Mouse (Mus musculus) erythroid progenitor cell, adult 5-6 weeks (primary cell): Measurements from ENCODE around the gene Cfap57. TPM values are rescaled to one million over a fixed set of nuclear protein-coding genes. Genes with fewer than 3 reads are reported as not detected.
"Not testable (repeated sequence)": the region's sequence is repeated elsewhere in the genome, so short reads cannot be mapped to it uniquely, and the experiment has no call there.

Source experiments
- ATAC-seq: replicated peaks from 2 replicates; pipeline ENCODE4 v1.8.0; 2016; ENCODE audit warnings: moderate number of reproducible peaks, mild to moderate bottlenecking, moderate TSS enrichment, inconsistent platforms; ENCODE audit not compliant: poor library complexity, low FRiP score, severe bottlenecking
- total RNA-seq, 2 experiments: library from RNA; stranded (forward) in 1 of 2; stranded (reverse) in 1 of 2; fragments of 150-400 nt in 1 of 2; fragments of 186-747, 209-891 nt in 1 of 2; gene quantifications; 2 replicates each; pipeline versions ENCODE4 v1.2.3 to v1.2.4; 2015 to 2017; ENCODE audit warnings: low replicate concordance in 2 of 2

Gene Cfap57
- total RNA-seq, 2 experiments from 2014 or later = 0.08 TPM; not detected in 1

DNA sequence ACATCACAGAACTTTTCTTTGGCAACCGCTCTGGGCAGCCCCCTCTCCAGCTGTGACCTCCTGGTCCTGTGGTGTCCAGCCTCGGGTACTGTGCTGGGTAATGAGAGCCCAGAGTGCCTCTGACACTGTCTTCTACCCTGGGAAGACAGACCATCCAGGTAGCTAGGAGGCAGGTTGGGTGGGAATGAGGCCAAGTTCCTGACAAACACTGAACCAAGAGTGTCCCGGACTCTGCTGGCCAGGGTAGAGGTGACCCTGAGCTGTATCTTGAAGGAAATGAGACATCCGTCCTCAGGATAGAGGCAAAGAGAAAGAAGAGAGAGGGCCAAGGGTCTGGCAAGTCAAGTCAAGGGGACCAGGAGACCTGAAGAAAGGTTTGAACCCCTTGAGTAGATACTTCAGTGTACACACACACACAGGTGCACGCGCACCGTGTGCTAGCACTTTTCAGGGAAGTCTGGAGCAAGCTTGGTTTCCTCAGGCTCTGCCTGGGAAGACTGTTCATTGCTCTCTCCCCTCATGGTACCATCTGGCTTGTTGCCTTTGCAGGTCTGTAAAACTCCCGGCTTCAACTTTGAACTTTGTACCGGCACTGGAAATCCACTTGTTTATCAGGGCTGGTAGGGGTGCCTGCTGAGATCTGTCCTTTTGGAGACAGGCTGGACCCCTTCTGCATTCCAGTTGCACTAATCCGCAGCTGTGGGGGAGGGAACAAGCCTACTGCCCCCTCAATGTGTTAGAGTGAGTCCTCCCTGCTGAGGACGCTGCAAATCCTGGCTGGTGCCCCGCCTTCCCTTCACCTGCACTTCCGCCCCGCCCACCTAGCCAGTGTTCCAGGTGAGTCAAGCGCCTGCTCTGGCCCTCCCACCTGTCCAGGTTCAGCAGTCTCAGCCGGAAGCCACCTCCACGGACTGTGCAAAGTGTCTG, 93.9 kb downstream of the Cfap57 start, which contains the start of gene 2610528J11Rik:
Gene 2610528J11Rik (plus strand): TSS at position 592 of the 927 bp plus-strand sequence.
- no peak for ATAC-seq

DNA sequence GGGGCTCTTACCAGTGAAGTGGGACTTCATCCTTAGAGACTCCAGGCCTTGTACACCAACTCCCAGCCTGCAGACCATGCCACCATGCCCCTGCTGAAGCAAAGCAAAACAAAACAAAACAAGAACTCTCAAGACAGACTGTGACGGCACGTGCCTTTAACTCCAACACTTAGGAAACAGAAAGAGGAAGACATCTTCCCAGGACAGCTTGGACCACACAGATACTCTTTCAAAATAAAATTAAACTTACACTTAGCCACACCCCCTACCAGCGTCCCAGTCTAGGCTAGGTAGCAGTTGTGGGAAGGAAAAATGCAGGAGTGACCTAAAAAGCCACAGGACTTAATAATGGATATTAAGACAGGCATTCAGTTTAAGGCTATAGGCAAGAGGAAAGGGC, 94.8 kb downstream of the Cfap57 start:
- ATAC-seq = no peak

GRCm38 (mm10) chr4:118523976-118524375, 96.6 kb downstream of the Cfap57 start:
- ATAC-seq = no peak

DNA sequence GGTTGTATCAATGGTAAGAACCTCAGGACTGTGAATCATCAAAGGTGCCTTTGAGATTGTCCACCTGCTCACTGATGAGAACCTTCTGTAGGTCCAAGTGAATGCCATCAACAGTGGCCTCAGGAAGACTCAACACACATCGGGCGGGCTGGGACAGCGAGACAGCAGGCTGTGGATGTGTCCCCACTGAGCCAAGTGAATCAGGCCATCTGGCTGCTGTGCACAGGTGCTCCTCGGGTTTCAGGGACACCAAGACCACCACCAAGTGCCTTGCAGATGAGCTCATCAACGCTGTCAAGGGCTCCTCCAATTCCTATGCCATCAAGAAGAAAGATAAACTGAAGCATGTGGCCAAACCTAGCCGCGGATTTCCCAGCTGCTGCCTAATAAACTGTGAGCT, 98.3 kb downstream of the Cfap57 start:
- ATAC-seq = no peak

DNA sequence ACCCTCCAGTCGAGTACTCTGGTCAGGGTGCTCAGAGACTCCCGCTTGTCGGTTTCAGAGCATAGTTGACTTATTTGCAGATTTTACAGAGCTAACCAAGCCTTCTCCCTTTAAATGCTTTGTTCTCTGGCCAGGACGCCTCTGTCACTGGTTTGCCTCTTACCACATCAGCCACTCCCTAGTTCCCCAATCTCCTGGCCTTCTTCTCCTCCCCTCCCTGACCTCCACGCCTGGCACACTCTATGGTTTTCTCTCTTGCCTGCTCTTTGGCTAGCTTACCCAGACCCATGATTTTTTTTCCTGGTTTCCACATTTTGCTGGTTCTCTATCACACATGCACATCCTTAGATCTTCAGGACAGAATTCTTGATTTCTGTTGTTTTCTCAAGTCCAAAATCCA, 102.4 kb downstream of the Cfap57 start:
- ATAC-seq = no peak

DNA sequence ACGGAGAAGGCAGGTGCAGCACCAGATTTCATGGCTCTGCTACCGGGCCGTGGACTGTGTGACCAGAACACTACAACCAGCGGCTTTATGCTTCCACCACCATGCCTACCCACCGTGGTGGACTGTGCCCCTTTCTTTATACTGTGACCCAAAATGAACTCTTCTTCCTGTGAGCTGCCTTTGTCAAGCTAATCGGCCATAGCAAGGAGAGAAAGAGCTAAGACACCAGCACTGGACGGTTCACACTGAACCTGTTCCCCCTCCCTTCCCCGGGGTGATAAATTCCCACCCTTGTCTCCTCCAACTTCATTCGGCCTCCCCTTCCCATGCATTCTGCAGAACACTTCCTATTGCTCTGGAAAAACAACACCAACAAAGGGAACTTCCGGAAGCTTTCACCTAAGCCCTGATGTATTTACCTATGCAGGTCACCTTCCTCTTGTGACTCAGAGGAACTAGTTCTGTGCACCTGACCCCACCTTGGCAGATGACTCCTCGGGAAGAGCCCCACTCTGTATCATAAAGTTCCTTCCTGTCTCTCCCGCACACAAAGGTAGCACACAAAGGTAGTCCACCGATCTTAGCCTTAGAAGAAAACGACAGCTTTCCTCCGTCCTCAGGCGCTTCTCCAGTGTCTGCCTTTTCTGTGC, 103.0 kb downstream of the Cfap57 start:
- ATAC-seq = no peak

GRCm38 (mm10) chr4:118516699-118517496, 103.7 kb downstream of the Cfap57 start:
- no peak for ATAC-seq

DNA sequence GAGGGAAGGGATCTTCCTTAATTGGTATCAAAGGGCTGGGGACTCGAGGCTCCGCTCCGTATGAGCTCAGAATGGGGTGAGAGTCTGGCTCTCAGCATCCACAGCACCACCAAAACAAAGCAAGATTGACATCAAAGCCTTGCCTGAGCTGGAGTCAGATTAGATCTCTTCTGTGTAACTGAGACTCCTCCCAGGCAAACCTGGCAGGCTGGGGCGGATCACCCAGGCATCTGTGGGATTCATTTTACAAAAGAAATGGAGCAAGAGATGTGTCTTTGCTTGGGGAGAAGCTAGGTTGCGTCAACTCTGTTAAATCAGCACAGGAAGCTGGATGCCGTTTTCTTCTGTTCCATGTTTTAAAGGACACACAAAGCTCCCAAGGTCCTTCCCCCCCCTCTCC, 111.5 kb downstream of the Cfap57 start:
- no peak for ATAC-seq

GRCm38 (mm10) chr4:118507171-118507570, 113.4 kb downstream of the Cfap57 start:
- not testable (repeated sequence) for ATAC-seq

- ATAC-seq = no peak
These were observed 115.0 kb downstream of the Cfap57 start for GRCm38 (mm10) chr4:118505551-118505950.

Other genes with a start within 250 kb of the Cfap57 start
- 36.9 and 44.3 TPM in 2 replicates for gene Szt2, start 211.5 kb downstream of the Cfap57 start, total RNA-seq (2015; ENCODE audit: low replicate concordance)
- 18.2 and 33.9 TPM in 2 replicates for gene Szt2, start 211.5 kb downstream of the Cfap57 start, total RNA-seq (2017; ENCODE audit: low replicate concordance)
- 62.7 and 72.5 TPM in 2 replicates for gene Med8, start 211.4 kb downstream of the Cfap57 start, total RNA-seq (2015; ENCODE audit: low replicate concordance)
- 63.6 and 68.4 TPM in 2 replicates for gene Med8, start 211.4 kb downstream of the Cfap57 start, total RNA-seq (2017; ENCODE audit: low replicate concordance)
- gene Elovl1, start 192.7 kb downstream of the Cfap57 start, total RNA-seq (2015; ENCODE audit: low replicate concordance) = 25.6 and 56.6 TPM in 2 replicates
- 33.8 and 46.0 TPM in 2 replicates for gene Elovl1, start 192.7 kb downstream of the Cfap57 start, total RNA-seq (2017; ENCODE audit: low replicate concordance)
- gene Cdc20, start 183.4 kb downstream of the Cfap57 start, total RNA-seq (2015; ENCODE audit: low replicate concordance) = 127 and 137 TPM in 2 replicates
- gene Cdc20, start 183.4 kb downstream of the Cfap57 start, total RNA-seq (2017; ENCODE audit: low replicate concordance) = 157 and 162 TPM in 2 replicates
- gene Mpl, start 163.3 kb downstream of the Cfap57 start, total RNA-seq (2015; ENCODE audit: low replicate concordance) = 0.72 and 3.8 TPM in 2 replicates
- 0.77 TPM in 1 of 2 replicates, not detected in the other for gene Mpl, start 163.3 kb downstream of the Cfap57 start, total RNA-seq (2017; ENCODE audit: low replicate concordance)
- not detected in 2 replicates for gene Tie1, start 130.7 kb downstream of the Cfap57 start, total RNA-seq (2015; ENCODE audit: low replicate concordance)
- gene Tie1, start 130.7 kb downstream of the Cfap57 start, total RNA-seq (2017; ENCODE audit: low replicate concordance) = not detected in 2 replicates
- not detected in 2 replicates for gene 2610528J11Rik, start 93.8 kb downstream of the Cfap57 start, total RNA-seq (2015; ENCODE audit: low replicate concordance)
- gene 2610528J11Rik, start 93.8 kb downstream of the Cfap57 start, total RNA-seq (2017; ENCODE audit: low replicate concordance) = not detected in 2 replicates
- not detected in 2 replicates for gene Tmem125, start 76.7 kb downstream of the Cfap57 start, total RNA-seq (2015; ENCODE audit: low replicate concordance)
- not detected in 2 replicates for gene Tmem125, start 76.7 kb downstream of the Cfap57 start, total RNA-seq (2017; ENCODE audit: low replicate concordance)
- 12.6 and 19.8 TPM in 2 replicates for gene Ebna1bp2, start within 50 bp of the Cfap57 start, total RNA-seq (2015; ENCODE audit: low replicate concordance)
- gene Ebna1bp2, start within 50 bp of the Cfap57 start, total RNA-seq (2017; ENCODE audit: low replicate concordance) = 13.7 and 29.0 TPM in 2 replicates
- gene Olfr62, start 38.2 kb upstream of the Cfap57 start, total RNA-seq (2015; ENCODE audit: low replicate concordance) = not detected in 2 replicates
- gene Olfr62, start 38.2 kb upstream of the Cfap57 start, total RNA-seq (2017; ENCODE audit: low replicate concordance) = not detected in 2 replicates
- gene Olfr1342, start 72.0 kb upstream of the Cfap57 start, total RNA-seq (2015; ENCODE audit: low replicate concordance) = not detected in 2 replicates
- not detected in 2 replicates for gene Olfr1342, start 72.0 kb upstream of the Cfap57 start, total RNA-seq (2017; ENCODE audit: low replicate concordance)
- not detected in 2 replicates for gene Olfr1341, start 82.7 kb upstream of the Cfap57 start, total RNA-seq (2015; ENCODE audit: low replicate concordance)
- gene Olfr1341, start 82.7 kb upstream of the Cfap57 start, total RNA-seq (2017; ENCODE audit: low replicate concordance) = not detected in 2 replicates
- gene Olfr1340, start 99.4 kb upstream of the Cfap57 start, total RNA-seq (2015; ENCODE audit: low replicate concordance) = not detected in 2 replicates
- not detected in 2 replicates for gene Olfr1340, start 99.4 kb upstream of the Cfap57 start, total RNA-seq (2017; ENCODE audit: low replicate concordance)
- not detected in 2 replicates for gene Olfr1339, start 111.4 kb upstream of the Cfap57 start, total RNA-seq (2015; ENCODE audit: low replicate concordance)
- gene Olfr1339, start 111.4 kb upstream of the Cfap57 start, total RNA-seq (2017; ENCODE audit: low replicate concordance) = not detected in 2 replicates
- gene Olfr1338, start 138.0 kb upstream of the Cfap57 start, total RNA-seq (2015; ENCODE audit: low replicate concordance) = not detected in 2 replicates
- gene Olfr1338, start 138.0 kb upstream of the Cfap57 start, total RNA-seq (2017; ENCODE audit: low replicate concordance) = not detected in 2 replicates
- gene Olfr1337, start 161.8 kb upstream of the Cfap57 start, total RNA-seq (2015; ENCODE audit: low replicate concordance) = not detected in 2 replicates
- not detected in 2 replicates for gene Olfr1337, start 161.8 kb upstream of the Cfap57 start, total RNA-seq (2017; ENCODE audit: low replicate concordance)
- gene Olfr1335, start 189.2 kb upstream of the Cfap57 start, total RNA-seq (2015; ENCODE audit: low replicate concordance) = not detected in 2 replicates
- not detected in 2 replicates for gene Olfr1335, start 189.2 kb upstream of the Cfap57 start, total RNA-seq (2017; ENCODE audit: low replicate concordance)
- not detected in 2 replicates for gene Olfr1333, start 215.5 kb upstream of the Cfap57 start, total RNA-seq (2015; ENCODE audit: low replicate concordance)
- gene Olfr1333, start 215.5 kb upstream of the Cfap57 start, total RNA-seq (2017; ENCODE audit: low replicate concordance) = not detected in 2 replicates
- not detected in 2 replicates for gene Olfr1331, start 243.9 kb upstream of the Cfap57 start, total RNA-seq (2015; ENCODE audit: low replicate concordance)
- gene Olfr1331, start 243.9 kb upstream of the Cfap57 start, total RNA-seq (2017; ENCODE audit: low replicate concordance) = not detected in 2 replicates